Mouse (Mus musculus) macrophage (primary cell): ENCODE results near the gene Flii. TPM values are rescaled to one million over a fixed set of nuclear protein-coding genes. Genes with fewer than 3 reads are reported as not detected.
A peak's percentile ranks its signal among the peaks of the same experiment; 100 is the strongest.

ENCODE experiments used
- H3K27ac ChIP-seq: fragments of 350-480 bp; formaldehyde crosslinking; 2 replicates; pipeline ENCODE4 v1.9.0; 2021
- H3K36me3 ChIP-seq: fragments of 350-480 bp; formaldehyde crosslinking; 2 replicates; pipeline ENCODE4 v1.9.0; 2021; ENCODE audit errors: inconsistent target
- H3K4me3 ChIP-seq: fragments of 350-480 bp; formaldehyde crosslinking; 2 replicates; pipeline ENCODE4 v1.9.0; 2021; ENCODE audit errors: inconsistent target
- H3K79me2 ChIP-seq: fragments of 350-480 bp; formaldehyde crosslinking; 2 replicates; pipeline ENCODE4 v1.9.0; 2021; ENCODE audit errors: inconsistent target
- WGBS: methylation state at CpG from one replicate; pipeline ENCODE4 v1.1.7; 2026; ENCODE audit warnings: inconsistent platforms; ENCODE audit not compliant: missing documents; 5-methylcytosine and 5-hydroxymethylcytosine counted together
- polyA plus RNA-seq: library from polyadenylated mRNA; stranded (reverse); fragments of 250-400 nt; gene quantifications from 3 replicates; pipeline ENCODE4 v1.2.4, GENCODE M21; 2018; ENCODE audit warnings: inconsistent platforms

Flii gene
- polyA plus RNA-seq, 1 experiment from 2014 or later, result 157 TPM

GRCm38 (mm10) chr11:60707672-60708071, 19.4 kb downstream of the Flii start:
- H3K36me3 ChIP-seq, result peaks cover 43% of the 10 kb centered on the region
- 67% methylated on average over 3 of the region's 3 CpGs for WGBS

GRCm38 (mm10) chr11:60706696-60707480, 20.2 kb downstream of the Flii start:
- H3K36me3 ChIP-seq, result peaks cover 35% of the 10 kb centered on the region
- 99% methylated on average over 14 of the region's 14 CpGs for WGBS
- H3K79me2 ChIP-seq, result peaks cover 7% of the 10 kb centered on the region; the same call in 1 of the 2 replicates
- H3K27ac ChIP-seq, result no peak overlapping the region
- no peak overlapping the region for H3K4me3 ChIP-seq

More at GRCm38 (mm10) chr11:60707672-60708071, 19.4 kb downstream of the Flii start:
- H3K4me3 ChIP-seq, result no peak overlapping the region
- H3K79me2 ChIP-seq, result no peaks in the 10 kb centered on the region; the same call in 1 of the 2 replicates
- no peak overlapping the region for H3K27ac ChIP-seq

- H3K79me2 ChIP-seq, result peaks cover 13% of the 10 kb centered on the region; the same call in 1 of the 2 replicates
- no peak overlapping the region for H3K4me3 ChIP-seq
- no peak overlapping the region for H3K27ac ChIP-seq
- WGBS, result 98% methylated on average over 7 of the region's 7 CpGs
- peaks cover 34% of the 10 kb centered on the region for H3K36me3 ChIP-seq
Measured at GRCm38 (mm10) chr11:60706076-60706475, 21.0 kb downstream of the Flii start.

GRCm38 (mm10) chr11:60705255-60705654, 21.8 kb downstream of the Flii start:
- H3K4me3 ChIP-seq, result no peak overlapping the region
- no peak overlapping the region for H3K27ac ChIP-seq
- H3K79me2 ChIP-seq, result peaks cover 21% of the 10 kb centered on the region; the same call in 1 of the 2 replicates
- H3K36me3 ChIP-seq, result peaks cover 34% of the 10 kb centered on the region
- WGBS, result 93% methylated on average over 3 of the region's 3 CpGs

GRCm38 (mm10) chr11:60704023-60704880, 22.8 kb downstream of the Flii start:
- Histone ChIP-seq H3K4me3 (no peak overlapping the region), H3K27ac (no peak overlapping the region), H3K36me3 (peaks cover 27% of the 10 kb centered on the region), H3K79me2 (peaks cover 23% of the 10 kb centered on the region; the same call in 1 of the 2 replicates)
- WGBS, result 97% methylated on average over 17 of the region's 19 CpGs

- Histone ChIP-seq H3K27ac (no peak overlapping the region), H3K36me3 (peaks cover 16% of the 10 kb centered on the region), H3K79me2 (peaks cover 23% of the 10 kb centered on the region; the same call in 1 of the 2 replicates), H3K4me3 (no peak overlapping the region)
- WGBS, result 44% methylated on average over 4 of the region's 4 CpGs
Measured at GRCm38 (mm10) chr11:60703131-60703530, 23.9 kb downstream of the Flii start.

GRCm38 (mm10) chr11:60701611-60702010, 25.5 kb downstream of the Flii start:
- Histone ChIP-seq H3K79me2 (peaks cover 23% of the 10 kb centered on the region; the same call in 1 of the 2 replicates), H3K36me3 (peaks cover 9% of the 10 kb centered on the region), H3K27ac (no peak overlapping the region), H3K4me3 (no peak overlapping the region)
- 93% methylated on average over 4 of the region's 4 CpGs for WGBS

GRCm38 (mm10) chr11:60700320-60701185, 26.5 kb downstream of the Flii start:
- Histone ChIP-seq H3K36me3 (no peaks in the 10 kb centered on the region), H3K4me3 (peak overlapping the region; percentile 54), H3K79me2 (peaks cover 23% of the 10 kb centered on the region; the same call in 1 of the 2 replicates), H3K27ac (no peak overlapping the region)
- 50% methylated on average over 12 of the region's 12 CpGs for WGBS

GRCm38 (mm10) chr11:60699524-60700075, 27.5 kb downstream of the Flii start, which contains the start of gene Llgl1:
Llgl1 (plus strand) TSS chr11:60699723.
- peak within 1 kb of the TSS; percentile 54 for H3K4me3 ChIP-seq
- no peaks in the 10 kb centered on the region for H3K36me3 ChIP-seq
- peak within 1 kb of the TSS; percentile 14; the same call in 1 of the 2 replicates for H3K27ac ChIP-seq
- WGBS, result 0% methylated on average over 68 of the region's 73 CpGs
- H3K79me2 ChIP-seq, result peaks cover 23% of the 10 kb centered on the region; the same call in 1 of the 2 replicates

- H3K79me2 ChIP-seq, result peaks cover 23% of the 10 kb centered on the region; the same call in 1 of the 2 replicates
- peak overlapping the region; percentile 14; the same call in 1 of the 2 replicates for H3K27ac ChIP-seq
- peak overlapping the region; percentile 48 for H3K4me3 ChIP-seq
- H3K36me3 ChIP-seq, result no peaks in the 10 kb centered on the region
- WGBS, result 2% methylated on average over 21 of the region's 22 CpGs
Measured at GRCm38 (mm10) chr11:60698806-60699523, 28.1 kb downstream of the Flii start.

- WGBS, result 55% methylated on average over 2 of the region's 2 CpGs
- no peak overlapping the region for H3K4me3 ChIP-seq
- H3K27ac ChIP-seq, result no peak overlapping the region
- peaks cover 23% of the 10 kb centered on the region; the same call in 1 of the 2 replicates for H3K79me2 ChIP-seq
- no peaks in the 10 kb centered on the region for H3K36me3 ChIP-seq
Measured at GRCm38 (mm10) chr11:60697561-60697960, 29.5 kb downstream of the Flii start.

GRCm38 (mm10) chr11:60696165-60696564, 30.9 kb downstream of the Flii start:
- Histone ChIP-seq H3K79me2 (peaks cover 11% of the 10 kb centered on the region; the same call in 1 of the 2 replicates), H3K27ac (no peak overlapping the region), H3K4me3 (no peak overlapping the region), H3K36me3 (no peaks in the 10 kb centered on the region)
- WGBS, result 80% methylated on average over 1 of the region's 1 CpGs
